Mouse (Mus musculus): ENCODE results near the gene Sorcs3. TPM values are rescaled to one million over a fixed set of nuclear protein-coding genes. Genes with fewer than 3 reads are reported as not detected.
A peak's percentile ranks its signal among the peaks of the same experiment; 100 is the strongest.

Sorcs3 gene
- polyA plus RNA-seq (2015; fragmentation: Nextera tagmentation; extraction: Ambion mirVana): 12.0 and 12.7 TPM in 2 replicates

GRCm38 (mm10) chr19:48205929-48206814, at the start of gene Sorcs3:
Gene Sorcs3 (plus strand): TSS chr19:48206025.
- Histone ChIP-seq H3K4me3 (peak within 1 kb of the TSS; percentile 69), H3K4me1 (replicated peaks) (peaks cover 54% of the 10 kb centered on the region), H3K27ac (replicated peaks) (peak within 1 kb of the TSS; percentile 87), H3K27me3 (peaks cover 30% of the 10 kb centered on the region), H3K9ac (peak within 1 kb of the TSS; percentile 83), H3K36me3 (no peaks in the 10 kb centered on the region), H3K4me2 (peak within 1 kb of the TSS; percentile 96), H3K9me3 (no peaks in the 10 kb centered on the region)
- under 1% methylated on average over 70 of the region's 70 CpGs for WGBS
- ATAC-seq (ENCODE audit: low read depth): peak; percentile 74

- Histone ChIP-seq H3K4me3 (no peak overlapping the region), H3K9me3 (no peaks in the 10 kb centered on the region), H3K27me3 (no peaks in the 10 kb centered on the region), H3K36me3 (no peaks in the 10 kb centered on the region), H3K4me1 (replicated peaks) (no peaks in the 10 kb centered on the region), H3K9ac (no peak overlapping the region), H3K27ac (replicated peaks) (no peak overlapping the region), H3K4me2 (no peak overlapping the region)
- WGBS: 94% methylated on average over 3 of the region's 3 CpGs
- ATAC-seq (ENCODE audit: low read depth): no peak
Observed at GRCm38 (mm10) chr19:48165341-48165740, 40.5 kb upstream of the Sorcs3 start.

- Histone ChIP-seq H3K27me3 (no peaks in the 10 kb centered on the region), H3K4me1 (replicated peaks) (no peaks in the 10 kb centered on the region), H3K27ac (replicated peaks) (no peak overlapping the region), H3K9ac (no peak overlapping the region), H3K4me2 (no peak overlapping the region), H3K36me3 (no peaks in the 10 kb centered on the region), H3K4me3 (no peak overlapping the region), H3K9me3 (no peaks in the 10 kb centered on the region)
- WGBS: 72% methylated on average over 1 of the region's 1 CpGs
- ATAC-seq (ENCODE audit: low read depth): no peak
Observed at GRCm38 (mm10) chr19:48167110-48167509, 38.7 kb upstream of the Sorcs3 start.

- H3K27me3 ChIP-seq: no peaks in the 10 kb centered on the region
- H3K9me3 ChIP-seq: no peaks in the 10 kb centered on the region
- WGBS: 61% methylated on average over 5 of the region's 5 CpGs
- no peak overlapping the region for H3K27ac ChIP-seq (replicated peaks)
- no peaks in the 10 kb centered on the region for H3K36me3 ChIP-seq
- H3K4me2 ChIP-seq: no peak overlapping the region
- H3K4me3 ChIP-seq: no peak overlapping the region
- no peak for ATAC-seq (ENCODE audit: low read depth)
- no peaks in the 10 kb centered on the region for H3K4me1 ChIP-seq (replicated peaks)
- no peak overlapping the region for H3K9ac ChIP-seq
Observed at GRCm38 (mm10) chr19:48168284-48168683, 37.5 kb upstream of the Sorcs3 start.

GRCm38 (mm10) chr19:48174717-48175116, 31.1 kb upstream of the Sorcs3 start:
- no peak overlapping the region for H3K9ac ChIP-seq
- no peak for ATAC-seq (ENCODE audit: low read depth)
- H3K4me2 ChIP-seq: no peak overlapping the region
- no peaks in the 10 kb centered on the region for H3K27me3 ChIP-seq
- H3K36me3 ChIP-seq: no peaks in the 10 kb centered on the region
- no peaks in the 10 kb centered on the region for H3K9me3 ChIP-seq
- no peaks in the 10 kb centered on the region for H3K4me1 ChIP-seq (replicated peaks)
- H3K4me3 ChIP-seq: no peak overlapping the region
- H3K27ac ChIP-seq (replicated peaks): no peak overlapping the region
- 70% methylated on average over 4 of the region's 4 CpGs for WGBS

GRCm38 (mm10) chr19:48203928-48204470, 1.8 kb upstream of the Sorcs3 start:
- Histone ChIP-seq H3K4me3 (peak overlapping the region; percentile 69), H3K27me3 (peaks cover 30% of the 10 kb centered on the region), H3K9me3 (no peaks in the 10 kb centered on the region), H3K36me3 (no peaks in the 10 kb centered on the region), H3K9ac (peak overlapping the region; percentile 83), H3K4me1 (replicated peaks) (peaks cover 37% of the 10 kb centered on the region), H3K27ac (replicated peaks) (no peak overlapping the region), H3K4me2 (peak overlapping the region; percentile 96)
- no peak for ATAC-seq (ENCODE audit: low read depth)
- WGBS: 2% methylated on average over 22 of the region's 22 CpGs

- Histone ChIP-seq H3K9ac (peak overlapping the region; percentile 83), H3K36me3 (no peaks in the 10 kb centered on the region), H3K4me1 (replicated peaks) (peaks cover 41% of the 10 kb centered on the region), H3K27me3 (peaks cover 30% of the 10 kb centered on the region), H3K4me3 (peak overlapping the region; percentile 69), H3K4me2 (peak overlapping the region; percentile 96), H3K9me3 (no peaks in the 10 kb centered on the region), H3K27ac (replicated peaks) (peak overlapping the region; percentile 87; the same call in 1 of the 2 replicates)
- WGBS: 2% methylated on average over 8 of the region's 8 CpGs
- ATAC-seq (ENCODE audit: low read depth): no peak
Observed at GRCm38 (mm10) chr19:48204476-48204875, 1.3 kb upstream of the Sorcs3 start.

- H3K9ac ChIP-seq: peak overlapping the region; percentile 83
- H3K4me3 ChIP-seq: peak overlapping the region; percentile 69
- H3K4me1 ChIP-seq (replicated peaks): peaks cover 48% of the 10 kb centered on the region
- WGBS: under 1% methylated on average over 47 of the region's 62 CpGs
- peak overlapping the region; percentile 96 for H3K4me2 ChIP-seq
- H3K9me3 ChIP-seq: no peaks in the 10 kb centered on the region
- H3K27ac ChIP-seq (replicated peaks): peak overlapping the region; percentile 87
- ATAC-seq (ENCODE audit: low read depth): peak; percentile 67
- H3K27me3 ChIP-seq: peaks cover 30% of the 10 kb centered on the region
- no peaks in the 10 kb centered on the region for H3K36me3 ChIP-seq
Observed at GRCm38 (mm10) chr19:48204892-48205761, 698 bp upstream of the Sorcs3 start.

- Histone ChIP-seq H3K4me2 (peak overlapping the region; percentile 96), H3K27ac (replicated peaks) (peak overlapping the region; percentile 28), H3K9me3 (0 out of 2 replicates have a peak, but pooled peaks cover 2% of the 10 kb centered on the region), H3K9ac (peak overlapping the region; percentile 83), H3K4me1 (replicated peaks) (peaks cover 54% of the 10 kb centered on the region), H3K27me3 (peaks cover 30% of the 10 kb centered on the region), H3K4me3 (peak overlapping the region; percentile 69), H3K36me3 (no peaks in the 10 kb centered on the region)
- WGBS: under 1% methylated on average over 20 of the region's 21 CpGs
- ATAC-seq (ENCODE audit: low read depth): no peak
Observed at GRCm38 (mm10) chr19:48206861-48207730, 1.3 kb downstream of the Sorcs3 start.

GRCm38 (mm10) chr19:48207731-48208370, 2.0 kb downstream of the Sorcs3 start:
- Histone ChIP-seq H3K9ac (peak overlapping the region; percentile 83), H3K27me3 (peaks cover 30% of the 10 kb centered on the region), H3K4me3 (peak overlapping the region; percentile 69), H3K9me3 (peaks cover 8% of the 10 kb centered on the region; the same call in 1 of the 2 replicates), H3K4me1 (replicated peaks) (peaks cover 54% of the 10 kb centered on the region), H3K36me3 (no peaks in the 10 kb centered on the region), H3K27ac (replicated peaks) (peak overlapping the region; percentile 28), H3K4me2 (peak overlapping the region; percentile 96)
- WGBS: 3% methylated on average over 10 of the region's 10 CpGs
- ATAC-seq (ENCODE audit: low read depth): no peak

- no peak for ATAC-seq (ENCODE audit: low read depth)
- H3K9ac ChIP-seq: no peak overlapping the region
- no peaks in the 10 kb centered on the region for H3K27me3 ChIP-seq
- H3K27ac ChIP-seq (replicated peaks): no peak overlapping the region
- peaks cover 4% of the 10 kb centered on the region; the same call in 1 of the 2 replicates for H3K4me1 ChIP-seq (replicated peaks)
- no peak overlapping the region for H3K4me3 ChIP-seq
- peaks cover 8% of the 10 kb centered on the region; the same call in 1 of the 2 replicates for H3K9me3 ChIP-seq
- no peak overlapping the region for H3K4me2 ChIP-seq
- H3K36me3 ChIP-seq: no peaks in the 10 kb centered on the region
Observed at GRCm38 (mm10) chr19:48215379-48215778, 9.6 kb downstream of the Sorcs3 start.

All from neural tube, embryonic 13.5 days (tissue).